Mouse (Mus musculus) heart, adult 2 months (tissue): ENCODE measurements around the gene Zxdb. TPM values are rescaled to one million over a fixed set of nuclear protein-coding genes. Genes with fewer than 3 reads are reported as not detected.
"Not testable (repeated sequence)": the region's sequence is repeated elsewhere in the genome, so short reads cannot be mapped to it uniquely, and the experiment has no call there.

Experiments used
- DNase-seq, 2 experiments: peaks; one replicate each; pipeline ENCODE4 v3.0.0; 2021
- H3K27ac ChIP-seq: fragments of 200-600 bp; 2 replicates; pipeline ENCODE4 v1.8.1; 2022
- H3K27me3 ChIP-seq: fragments of 200-500 bp; 2 replicates; pipeline ENCODE4 v1.6.1; 2012; ENCODE audit warnings: mild to moderate bottlenecking, low read length, inconsistent platforms, mixed read lengths; ENCODE audit not compliant: control insufficient read depth, insufficient read depth
- H3K36me3 ChIP-seq: fragments of 200-500 bp; 2 replicates; pipeline ENCODE4 v1.6.1; 2012; ENCODE audit warnings: low read length, inconsistent platforms; ENCODE audit not compliant: control insufficient read depth, insufficient read depth
- H3K4me1 ChIP-seq: fragments of 200-500 bp; 2 replicates; pipeline ENCODE4 v1.6.1; 2011; ENCODE audit warnings: low read length; ENCODE audit not compliant: control insufficient read depth, insufficient read depth
- H3K4me3 ChIP-seq: fragments of 200-600 bp; 2 replicates; pipeline ENCODE4 v1.8.1; 2022
- H3K79me2 ChIP-seq: fragments of 200-500 bp; replicated peaks from 2 replicates; pipeline ENCODE4 v1.6.1; 2012; ENCODE audit warnings: mild to moderate bottlenecking, inconsistent platforms, low read length, moderate library complexity, mixed read lengths; ENCODE audit not compliant: control insufficient read depth, insufficient read depth
- H3K9ac ChIP-seq: fragments of 200-500 bp; 2 replicates; pipeline ENCODE4 v1.6.1; 2012; ENCODE audit warnings: low read depth, mild to moderate bottlenecking, control low read depth, inconsistent platforms, low read length, mixed read lengths
- CTCF ChIP-seq: fragments of 200-600 bp; IDR thresholded peaks from 2 replicates; pipeline ENCODE4 v1.8.1; 2022; ENCODE audit warnings: antibody characterized with exemption, mild to moderate bottlenecking, moderate library complexity
- EP300 ChIP-seq: fragments of 200-500 bp; IDR thresholded peaks from 2 replicates; pipeline ENCODE4 v1.6.1; 2011; ENCODE audit warnings: low read depth, low read length, control low read depth; ENCODE audit not compliant: insufficient read depth
- WGBS: fragments of 180-500 bp; shearing (Covaris S2); methylation state at CpG from one replicate; pipeline ENCODE4 v1.1.7; 2018; 5-methylcytosine and 5-hydroxymethylcytosine counted together
- intact Hi-C: fragments of 180-260 bp; cut with DNase I; formaldehyde crosslinking; loops from one replicate; pipeline ENCODE4 v1.15.1; 2025
- long read RNA-seq: library from polyadenylated mRNA; stranded (forward); transcript quantifications from one replicate; pipeline ENCODE4 v2.0.0, GENCODE M21; 2021
- polyA plus RNA-seq: library from polyadenylated mRNA; depleted of rRNA; stranded (reverse); fragments of >200 nt; gene quantifications from 2 replicates; pipeline ENCODE4 v1.2.3, GENCODE M21; 2012; rRNA removed
- total RNA-seq, 2 experiments: library from RNA; stranded (reverse); gene quantifications; 2 replicates each; pipeline ENCODE4 v1.2.3; 2021

Zxdb gene
- 1 to 10 TPM; 4.5 to 5.3 TPM for total RNA-seq
- 1.6 and 3.5 TPM in 2 replicates for polyA plus RNA-seq
- long read RNA-seq, full-length matches to known transcripts: 1 of 2 reads
- long read RNA-seq, partial matches to known transcripts: 0 of 2 reads
- long read RNA-seq, other reads (novel, unspliced or antisense): 1 of 2 reads

DNA sequence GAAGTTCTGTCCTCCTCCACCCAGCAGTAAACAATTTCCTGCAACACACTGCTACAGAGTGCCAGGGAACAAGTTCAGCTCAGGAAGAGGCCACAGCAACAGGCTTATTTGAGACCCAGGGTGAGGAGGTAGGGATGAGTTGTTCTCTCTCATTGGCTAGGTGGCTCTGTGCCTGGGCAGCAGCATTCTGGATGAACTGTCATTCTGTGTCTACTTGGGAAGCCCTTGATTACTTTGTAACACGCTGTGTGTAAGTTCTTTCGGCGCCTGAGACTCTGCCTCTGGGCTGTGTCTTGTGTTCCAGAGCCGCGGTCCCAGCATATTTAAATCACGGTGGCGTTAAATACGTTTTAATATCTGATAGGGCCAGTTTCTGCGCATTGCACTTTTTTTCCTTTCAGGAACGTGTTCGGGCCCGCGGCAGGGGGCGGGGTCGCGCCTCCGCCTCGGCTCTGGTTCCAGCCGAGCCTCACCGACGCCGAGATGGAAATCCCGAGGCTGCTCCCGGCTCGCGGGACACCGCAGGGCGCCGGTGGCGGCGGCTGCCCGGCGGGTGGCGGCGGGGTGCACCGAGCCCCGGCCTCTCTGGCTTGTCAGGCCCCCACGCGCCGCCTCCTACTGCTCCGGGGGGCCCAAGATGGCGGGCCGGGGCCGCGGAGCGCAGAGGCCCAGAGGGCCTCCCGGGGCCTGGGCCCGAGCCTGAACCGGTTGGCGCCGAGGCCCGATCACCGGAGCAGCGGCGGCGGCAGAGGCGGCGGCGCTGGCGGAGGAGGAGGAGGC lies at the start of gene Zxdb:
TSS of gene Zxdb (plus strand) at position 378 of the 780 bp plus-strand sequence.
- H3K4me1 ChIP-seq, H3K4me3 ChIP-seq, H3K36me3 ChIP-seq, H3K27me3 ChIP-seq, intact Hi-C loops, H3K79me2 ChIP-seq, H3K27ac ChIP-seq, H3K9ac ChIP-seq, DNase-seq: not testable (repeated sequence)
- no CpG with 5 or more reads among the region's 60 CpGs for WGBS

DNA sequence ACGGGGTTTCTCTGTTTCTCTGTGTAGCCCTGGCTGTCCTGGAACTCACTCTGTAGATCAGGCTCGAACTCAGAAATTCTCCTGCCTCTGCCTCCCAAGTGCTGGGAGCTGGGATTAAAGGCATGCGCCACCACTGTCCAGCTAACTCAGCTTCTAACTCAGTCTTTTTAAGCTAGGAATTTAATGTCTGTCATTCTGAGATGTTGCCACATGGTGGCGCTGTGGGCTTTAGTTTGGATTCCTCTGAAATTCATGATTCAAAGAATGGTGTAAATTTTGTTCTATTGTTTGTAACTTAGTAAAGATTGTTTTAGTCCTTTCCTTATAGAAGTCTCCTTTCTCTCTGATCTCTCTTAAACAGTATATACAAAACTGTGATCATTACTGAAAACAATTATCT lies 49.4 kb upstream of the Zxdb start:
- WGBS: 41% methylated on average over 4 of the region's 4 CpGs
- no peaks in the 10 kb centered on the region for H3K79me2 ChIP-seq
- H3K4me3 ChIP-seq: no peak overlapping the region
- intact Hi-C loops: no loop called here
- H3K36me3 ChIP-seq: no peaks in the 10 kb centered on the region
- no peaks in the 10 kb centered on the region for H3K27me3 ChIP-seq
- peak in 1 of 2 experiments; percentile 2 for DNase-seq
- TF ChIP-seq CTCF (peak; percentile 77), EP300 (no peak)
- no peaks in the 10 kb centered on the region for H3K4me1 ChIP-seq
- no peak overlapping the region for H3K9ac ChIP-seq
- no peak overlapping the region for H3K27ac ChIP-seq

DNA sequence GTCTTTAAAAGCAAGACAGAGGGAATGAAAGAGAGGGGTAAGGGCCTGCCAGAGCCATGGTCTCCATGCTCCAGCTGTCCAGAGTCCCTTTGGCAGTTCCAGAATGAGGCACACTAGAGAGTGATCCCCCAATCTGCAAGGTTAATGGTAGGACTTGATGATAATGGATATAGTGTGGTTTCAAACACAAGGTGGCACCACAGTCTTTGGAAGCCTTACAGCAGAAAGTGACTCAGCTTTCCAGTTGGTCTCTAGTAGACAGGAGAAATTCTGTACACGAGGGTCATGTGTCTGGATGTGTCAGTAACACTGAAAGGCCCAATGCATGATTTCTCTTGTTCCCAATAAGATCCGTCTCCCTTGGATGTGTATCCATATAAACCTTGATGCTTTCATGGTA lies 42.8 kb upstream of the Zxdb start:
- H3K4me1 ChIP-seq, H3K36me3 ChIP-seq, intact Hi-C loops, H3K79me2 ChIP-seq, H3K9ac ChIP-seq, DNase-seq, H3K4me3 ChIP-seq, H3K27ac ChIP-seq, H3K27me3 ChIP-seq: not testable (repeated sequence)
- WGBS: no CpG with 5 or more reads among the region's 2 CpGs

DNA sequence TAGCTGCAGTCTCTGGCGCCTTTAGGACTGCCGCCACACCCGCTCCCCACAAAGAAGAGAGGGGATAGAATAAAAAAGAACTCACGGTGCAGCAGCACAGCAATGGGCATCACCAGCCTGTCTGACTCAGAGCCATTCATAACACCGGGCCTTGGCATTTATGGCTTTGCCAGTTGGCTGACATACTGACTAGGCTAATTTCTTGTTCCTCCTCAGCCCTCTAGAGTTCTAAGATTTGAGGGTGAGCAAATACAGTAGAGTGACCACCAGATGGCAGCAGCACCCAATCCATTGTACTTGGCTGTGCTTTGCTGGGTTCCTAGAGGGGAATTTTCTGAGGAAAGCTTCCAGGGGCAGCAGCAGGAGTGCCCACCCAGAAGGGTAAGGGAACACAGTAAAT lies 34.8 kb upstream of the Zxdb start:
- H3K79me2 ChIP-seq, intact Hi-C loops, H3K27me3 ChIP-seq, H3K9ac ChIP-seq, H3K4me1 ChIP-seq, H3K36me3 ChIP-seq, H3K27ac ChIP-seq, H3K4me3 ChIP-seq: not testable (repeated sequence)
- 85% methylated on average over 5 of the region's 5 CpGs for WGBS
- TF ChIP-seq CTCF: peak; percentile 32; the same call in 1 of the 2 replicates
- DNase-seq: peak in 1 of 2 experiments; percentile 1

DNA sequence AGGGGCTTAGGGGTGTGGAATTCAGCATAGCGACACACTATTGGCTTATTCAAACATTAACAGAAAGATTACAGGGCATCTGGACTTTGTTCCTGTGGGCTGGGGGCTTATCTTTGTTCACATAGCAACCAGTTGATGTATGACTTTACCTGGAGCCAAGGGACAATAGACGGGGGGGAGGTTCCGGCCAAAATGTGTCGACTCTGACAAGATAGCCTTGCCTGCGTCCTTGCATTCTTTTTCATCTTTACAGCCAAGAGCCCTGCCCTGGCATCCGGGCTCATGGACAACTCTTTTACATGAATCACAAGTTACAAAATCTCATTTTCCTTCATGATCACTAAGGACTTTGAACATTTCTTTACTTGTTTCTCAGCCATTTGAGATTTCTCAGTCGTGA lies 17.7 kb upstream of the Zxdb start:
- WGBS: 71% methylated on average over 7 of the region's 7 CpGs
- H3K9ac ChIP-seq, DNase-seq, intact Hi-C loops, H3K4me1 ChIP-seq, H3K27me3 ChIP-seq, H3K27ac ChIP-seq, H3K36me3 ChIP-seq, H3K4me3 ChIP-seq, H3K79me2 ChIP-seq: not testable (repeated sequence)

DNA sequence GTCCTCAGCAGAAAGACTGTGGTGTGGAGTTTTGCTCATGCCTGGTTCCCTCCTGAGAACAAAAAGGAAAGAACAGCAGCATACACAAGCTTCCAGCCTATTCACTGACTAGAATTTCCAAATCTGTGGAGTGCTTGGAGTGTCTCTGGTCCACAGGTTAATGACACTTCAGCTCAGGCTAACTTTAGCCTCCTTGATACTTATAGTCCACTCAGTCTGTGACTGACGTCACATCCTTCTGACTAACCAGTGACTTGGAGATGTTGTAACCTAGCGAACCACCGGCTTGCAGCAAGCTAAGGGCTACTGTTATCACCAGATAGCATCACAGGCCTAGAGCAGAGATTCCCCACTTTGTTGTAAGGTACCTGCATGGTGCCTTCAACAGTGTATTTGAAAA lies 14.6 kb upstream of the Zxdb start:
- not testable (repeated sequence) for H3K27ac ChIP-seq
- WGBS: no CpG with 5 or more reads among the region's 3 CpGs

DNA sequence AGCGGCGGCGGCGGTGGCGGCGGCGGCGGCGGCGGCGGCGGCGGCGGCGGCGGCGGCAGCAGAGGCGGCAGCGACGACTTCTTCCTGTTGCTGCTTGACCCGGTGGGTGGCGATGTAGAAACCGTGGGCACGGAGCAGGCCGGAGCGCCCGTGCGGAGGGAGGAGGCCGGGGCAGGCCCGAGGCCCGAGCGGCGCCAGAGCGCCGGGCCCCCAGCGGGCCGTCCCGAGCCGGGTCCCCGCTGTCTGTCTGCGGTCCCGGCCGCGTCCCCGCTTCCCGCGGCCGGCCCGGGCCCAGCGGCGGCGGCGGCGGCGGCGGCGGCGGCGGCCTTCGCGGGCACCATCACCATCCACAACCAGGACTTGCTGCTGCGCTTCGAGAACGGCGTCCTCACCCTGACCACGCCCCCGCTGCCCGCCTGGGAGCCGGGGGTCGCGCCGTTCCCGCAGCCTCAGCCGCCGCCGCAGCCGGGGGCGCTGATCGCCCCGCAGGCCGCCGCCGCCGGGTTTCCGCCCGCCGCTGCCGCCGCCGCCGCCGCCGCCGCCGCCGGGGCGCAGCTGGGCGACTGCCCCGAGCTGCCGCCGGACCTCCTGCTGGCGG lies 702 bp downstream of the Zxdb start:
- not testable (repeated sequence) for H3K4me3 ChIP-seq, H3K9ac ChIP-seq

More for the DNA sequence above, 14.6 kb upstream of the Zxdb start:
- H3K4me1 ChIP-seq, H3K36me3 ChIP-seq, H3K79me2 ChIP-seq, H3K27me3 ChIP-seq, intact Hi-C loops, H3K4me3 ChIP-seq, DNase-seq, H3K9ac ChIP-seq: not testable (repeated sequence)

DNA sequence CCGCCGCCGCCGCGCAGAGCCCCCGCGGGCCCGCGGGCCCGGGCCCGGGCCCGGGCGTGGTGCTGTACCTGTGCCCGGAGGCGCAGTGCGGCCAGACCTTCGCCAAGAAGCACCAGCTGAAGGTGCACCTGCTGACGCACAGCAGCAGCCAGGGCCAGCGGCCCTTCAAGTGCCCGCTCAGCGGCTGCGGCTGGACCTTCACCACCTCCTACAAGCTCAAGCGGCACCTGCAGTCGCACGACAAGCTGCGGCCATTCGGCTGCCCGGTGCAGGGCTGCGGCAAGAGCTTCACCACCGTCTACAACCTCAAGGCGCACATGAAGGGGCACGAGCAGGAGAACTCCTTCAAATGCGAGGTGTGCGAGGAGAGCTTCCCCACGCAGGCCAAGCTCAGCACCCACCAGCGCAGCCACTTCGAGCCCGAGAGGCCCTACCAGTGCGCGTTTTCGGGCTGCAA lies 1.3 kb downstream of the Zxdb start:
- H3K9ac ChIP-seq, H3K4me1 ChIP-seq, DNase-seq, H3K36me3 ChIP-seq, H3K27ac ChIP-seq, H3K79me2 ChIP-seq, H3K27me3 ChIP-seq, intact Hi-C loops, H3K4me3 ChIP-seq: not testable (repeated sequence)
- WGBS: no CpG with 5 or more reads among the region's 41 CpGs

More for the DNA sequence above, 702 bp downstream of the Zxdb start:
- H3K27me3 ChIP-seq, H3K27ac ChIP-seq, H3K79me2 ChIP-seq, intact Hi-C loops, H3K4me1 ChIP-seq, H3K36me3 ChIP-seq: not testable (repeated sequence)
- peak; percentile 25 to 31 for DNase-seq
- 41% methylated on average over 36 of the region's 102 CpGs for WGBS
